17 mouse cellular contexts compared by ENCODE assay signal in the genomic region with DNA sequence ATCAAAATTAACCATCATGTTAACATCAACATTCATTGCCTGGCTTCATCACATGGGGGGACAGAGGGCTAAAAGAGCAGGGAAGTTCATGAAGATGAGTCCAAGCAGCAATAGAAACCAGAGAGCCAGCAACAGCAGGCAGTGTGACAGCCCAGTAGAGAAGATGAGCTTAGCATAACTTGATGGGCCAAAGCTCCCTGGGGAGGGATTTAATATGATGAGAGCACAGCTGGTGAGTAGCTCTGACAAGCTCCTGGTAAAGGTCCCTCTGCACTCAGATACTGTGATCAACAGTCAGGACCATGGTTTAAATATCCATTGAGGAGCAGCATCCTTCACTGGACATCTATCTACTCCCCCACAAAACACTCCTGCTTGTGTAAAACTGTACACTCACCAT.
"Had no signal": no experiment of that assay in that cellular context is flagged by ENCODE, and none has a peak within 500 bp of the region (broad histone marks: within the 10 kb centered on the region; RNA-seq: fewer than 3 reads in every experiment).

No protein-coding gene starts in this region.

- H3K27me3 ChIP-seq: midbrain, embryonic 12.5 days; midbrain, embryonic 15.5 days; neural tube, embryonic 13.5 days; neural tube, embryonic 15.5 days had no signal

- H3K4me3 ChIP-seq: midbrain, embryonic 10.5 days; midbrain, embryonic 12.5 days; midbrain, embryonic 15.5 days; myocyte; neural tube, embryonic 13.5 days; neural tube, embryonic 15.5 days had no signal

- H3K27ac ChIP-seq: midbrain, embryonic 10.5 days; midbrain, embryonic 12.5 days; midbrain, embryonic 15.5 days; neural tube, embryonic 13.5 days; neural tube, embryonic 15.5 days had no signal

- ATAC-seq: midbrain, embryonic 15.5 days had no signal

- H3K9me3 ChIP-seq: midbrain, embryonic 10.5 days; midbrain, embryonic 12.5 days; midbrain, embryonic 15.5 days; neural tube, embryonic 13.5 days; neural tube, embryonic 15.5 days had no signal

- H3K4me1 ChIP-seq: midbrain, embryonic 10.5 days; midbrain, embryonic 12.5 days; midbrain, embryonic 15.5 days; neural tube, embryonic 13.5 days; neural tube, embryonic 15.5 days had no signal

- H3K4me2 ChIP-seq: lung, embryonic 14.5 days; midbrain, embryonic 12.5 days; midbrain, embryonic 15.5 days; neural tube, embryonic 13.5 days; neural tube, embryonic 15.5 days had no signal

- H3K36me3 ChIP-seq: midbrain, embryonic 10.5 days; midbrain, embryonic 12.5 days; midbrain, embryonic 15.5 days; neural tube, embryonic 13.5 days; neural tube, embryonic 15.5 days had no signal

- H3K9ac ChIP-seq: lung, embryonic 14.5 days; midbrain, embryonic 12.5 days; midbrain, embryonic 15.5 days; neural tube, embryonic 13.5 days; neural tube, embryonic 15.5 days had no signal

- DNase-seq: lung, adult 18-20 months; lung, postnatal 10 days; lung, postnatal 4 days; right cerebral cortex, adult 18-20 months; right cerebral cortex, postnatal 25 days; right cerebral cortex, postnatal 4 days; spleen, adult 18-20 months; thymus, adult 18-20 months; thymus, postnatal 14 days; thymus, postnatal 36 days had no signal
